Mouse (Mus musculus): ENCODE data around the gene Mcm3ap.

Gene Mcm3ap

GRCm38 (mm10) chr10:76481480-76481879, 12.8 kb downstream of the Mcm3ap start:
- no peak for TF ChIP-seq CTCF (conservative IDR thresholded peaks at IDR 0.05; ENCODE audit: low read length)
- no peak for TF ChIP-seq NANOG (IDR thresholded peaks at IDR 0.05; ENCODE audit: borderline replicate concordance, low read length)
- no peak for TF ChIP-seq POU5F1 (IDR thresholded peaks at IDR 0.05; ENCODE audit: borderline replicate concordance, low read length)
- Histone ChIP-seq H3K36me3 (ENCODE audit: insufficient read depth, low read length) (peaks cover 97% of the 10 kb centered on the region), H3K4me3 (replicated peaks; ENCODE audit: low read length) (peak overlapping the region; percentile 67), H3K27me3 (ENCODE audit: insufficient read depth, low read length) (no peaks in the 10 kb centered on the region), H3K9me3 (ENCODE audit: low read length) (no peaks in the 10 kb centered on the region), H3K4me1 (replicated peaks; ENCODE audit: low read depth, low read length) (peaks cover 18% of the 10 kb centered on the region)

DNA sequence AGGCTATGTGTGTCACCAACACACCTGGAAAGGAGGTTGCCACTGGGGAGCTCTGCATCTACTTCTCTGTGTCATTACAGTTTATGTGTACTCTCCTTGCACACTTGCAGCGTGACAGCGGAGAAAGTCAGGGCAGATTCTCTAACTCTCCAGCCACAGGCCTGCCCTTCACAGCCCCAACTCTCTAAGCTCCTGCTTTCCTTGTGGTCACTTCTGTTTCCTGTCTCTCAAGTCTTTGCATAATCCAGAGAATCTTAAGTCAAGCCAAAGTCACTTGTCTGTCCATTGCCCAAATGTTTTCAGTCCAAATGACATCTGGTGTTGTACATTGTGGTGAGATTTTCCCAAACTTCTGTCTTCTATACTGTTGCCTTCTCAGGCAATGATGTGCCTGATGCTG, 17.6 kb downstream of the Mcm3ap start:
- no peak overlapping the region for H3K4me3 ChIP-seq (replicated peaks; ENCODE audit: low read length)
- TF ChIP-seq CTCF (conservative IDR thresholded peaks at IDR 0.05; ENCODE audit: low read length) (no peak), POU5F1 (IDR thresholded peaks at IDR 0.05; ENCODE audit: borderline replicate concordance, low read length) (no peak), NANOG (IDR thresholded peaks at IDR 0.05; ENCODE audit: borderline replicate concordance, low read length) (no peak)
- no peaks in the 10 kb centered on the region for H3K27me3 ChIP-seq (ENCODE audit: insufficient read depth, low read length)
- no peaks in the 10 kb centered on the region for H3K9me3 ChIP-seq (ENCODE audit: low read length)
- H3K4me1 ChIP-seq (replicated peaks; ENCODE audit: low read depth, low read length) = peaks cover 16% of the 10 kb centered on the region
- H3K36me3 ChIP-seq (ENCODE audit: insufficient read depth, low read length) = peaks cover 99% of the 10 kb centered on the region

DNA sequence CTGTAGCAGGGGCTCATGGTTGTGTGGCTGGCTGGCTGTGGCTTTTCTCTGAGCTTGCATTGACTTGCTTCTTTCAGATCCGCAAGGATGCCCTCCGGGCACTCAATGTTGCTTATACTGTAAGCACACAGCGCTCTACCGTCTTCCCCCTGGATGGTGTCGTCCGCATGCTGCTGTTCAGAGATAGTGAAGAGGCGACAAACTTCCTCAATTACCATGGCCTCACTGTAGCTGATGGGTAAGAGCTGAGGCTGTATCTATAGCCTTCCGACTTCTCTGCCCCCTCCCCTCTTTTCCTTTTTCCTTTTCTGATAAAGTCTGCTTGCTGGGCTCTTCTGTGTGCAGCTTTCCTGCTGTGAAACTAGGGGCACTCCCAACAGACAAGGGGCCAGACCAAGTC, 19.5 kb downstream of the Mcm3ap start:
- no peak for TF ChIP-seq NANOG (IDR thresholded peaks at IDR 0.05; ENCODE audit: borderline replicate concordance, low read length)
- no peak for TF ChIP-seq CTCF (conservative IDR thresholded peaks at IDR 0.05; ENCODE audit: low read length)
- TF ChIP-seq POU5F1 (IDR thresholded peaks at IDR 0.05; ENCODE audit: borderline replicate concordance, low read length) = no peak
- no peaks in the 10 kb centered on the region for H3K9me3 ChIP-seq (ENCODE audit: low read length)
- no peak overlapping the region for H3K4me3 ChIP-seq (replicated peaks; ENCODE audit: low read length)
- peaks cover 96% of the 10 kb centered on the region for H3K36me3 ChIP-seq (ENCODE audit: insufficient read depth, low read length)
- H3K27me3 ChIP-seq (ENCODE audit: insufficient read depth, low read length) = no peaks in the 10 kb centered on the region
- H3K4me1 ChIP-seq (replicated peaks; ENCODE audit: low read depth, low read length) = peaks cover 8% of the 10 kb centered on the region

GRCm38 (mm10) chr10:76489205-76489604, 20.5 kb downstream of the Mcm3ap start:
- TF ChIP-seq POU5F1 (IDR thresholded peaks at IDR 0.05; ENCODE audit: borderline replicate concordance, low read length) = no peak
- TF ChIP-seq NANOG (IDR thresholded peaks at IDR 0.05; ENCODE audit: borderline replicate concordance, low read length) = no peak
- TF ChIP-seq CTCF (conservative IDR thresholded peaks at IDR 0.05; ENCODE audit: low read length) = no peak
- Histone ChIP-seq H3K27me3 (ENCODE audit: insufficient read depth, low read length) (no peaks in the 10 kb centered on the region), H3K4me1 (replicated peaks; ENCODE audit: low read depth, low read length) (peaks cover 8% of the 10 kb centered on the region), H3K36me3 (ENCODE audit: insufficient read depth, low read length) (peaks cover 96% of the 10 kb centered on the region), H3K9me3 (ENCODE audit: low read length) (no peaks in the 10 kb centered on the region), H3K4me3 (replicated peaks; ENCODE audit: low read length) (no peak overlapping the region)

- TF ChIP-seq CTCF (conservative IDR thresholded peaks at IDR 0.05; ENCODE audit: low read length) = no peak
- no peak for TF ChIP-seq NANOG (IDR thresholded peaks at IDR 0.05; ENCODE audit: borderline replicate concordance, low read length)
- no peak for TF ChIP-seq POU5F1 (IDR thresholded peaks at IDR 0.05; ENCODE audit: borderline replicate concordance, low read length)
- Histone ChIP-seq H3K36me3 (ENCODE audit: insufficient read depth, low read length) (peaks cover 92% of the 10 kb centered on the region), H3K9me3 (ENCODE audit: low read length) (no peaks in the 10 kb centered on the region), H3K27me3 (ENCODE audit: insufficient read depth, low read length) (no peaks in the 10 kb centered on the region), H3K4me1 (replicated peaks; ENCODE audit: low read depth, low read length) (peaks cover 8% of the 10 kb centered on the region), H3K4me3 (replicated peaks; ENCODE audit: low read length) (no peak overlapping the region)
Observed at GRCm38 (mm10) chr10:76493527-76493926, 24.8 kb downstream of the Mcm3ap start.

GRCm38 (mm10) chr10:76495501-76495900, 26.8 kb downstream of the Mcm3ap start:
- TF ChIP-seq CTCF (conservative IDR thresholded peaks at IDR 0.05; ENCODE audit: low read length) (no peak), POU5F1 (IDR thresholded peaks at IDR 0.05; ENCODE audit: borderline replicate concordance, low read length) (no peak), NANOG (IDR thresholded peaks at IDR 0.05; ENCODE audit: borderline replicate concordance, low read length) (no peak)
- Histone ChIP-seq H3K27me3 (ENCODE audit: insufficient read depth, low read length) (no peaks in the 10 kb centered on the region), H3K4me3 (replicated peaks; ENCODE audit: low read length) (no peak overlapping the region), H3K4me1 (replicated peaks; ENCODE audit: low read depth, low read length) (peaks cover 8% of the 10 kb centered on the region), H3K36me3 (ENCODE audit: insufficient read depth, low read length) (peaks cover 92% of the 10 kb centered on the region), H3K9me3 (ENCODE audit: low read length) (no peaks in the 10 kb centered on the region)

DNA sequence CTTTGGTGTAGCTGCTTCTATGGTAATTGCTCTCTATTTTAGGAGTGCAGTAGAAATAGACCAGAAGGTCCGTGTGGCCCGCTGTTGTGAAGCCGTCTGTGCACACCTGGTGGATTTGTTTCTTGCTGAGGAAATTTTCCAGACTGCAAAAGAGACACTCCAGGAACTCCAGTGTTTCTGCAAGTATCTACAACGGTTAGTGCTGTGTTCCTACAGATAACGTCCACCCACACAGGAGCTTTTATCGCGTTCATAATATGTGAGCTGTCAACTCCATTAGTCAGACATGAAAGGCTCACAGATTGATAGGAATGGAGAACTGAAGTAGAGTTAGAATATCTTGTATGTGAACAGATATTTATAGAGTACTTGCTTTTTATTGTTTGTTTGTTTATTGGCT, 27.6 kb downstream of the Mcm3ap start:
- Histone ChIP-seq H3K4me3 (replicated peaks; ENCODE audit: low read length) (no peak overlapping the region), H3K4me1 (replicated peaks; ENCODE audit: low read depth, low read length) (peaks cover 5% of the 10 kb centered on the region), H3K9me3 (ENCODE audit: low read length) (no peaks in the 10 kb centered on the region), H3K36me3 (ENCODE audit: insufficient read depth, low read length) (peaks cover 92% of the 10 kb centered on the region), H3K27me3 (ENCODE audit: insufficient read depth, low read length) (no peaks in the 10 kb centered on the region)
- TF ChIP-seq NANOG (IDR thresholded peaks at IDR 0.05; ENCODE audit: borderline replicate concordance, low read length) (no peak), CTCF (conservative IDR thresholded peaks at IDR 0.05; ENCODE audit: low read length) (no peak), POU5F1 (IDR thresholded peaks at IDR 0.05; ENCODE audit: borderline replicate concordance, low read length) (no peak)

DNA sequence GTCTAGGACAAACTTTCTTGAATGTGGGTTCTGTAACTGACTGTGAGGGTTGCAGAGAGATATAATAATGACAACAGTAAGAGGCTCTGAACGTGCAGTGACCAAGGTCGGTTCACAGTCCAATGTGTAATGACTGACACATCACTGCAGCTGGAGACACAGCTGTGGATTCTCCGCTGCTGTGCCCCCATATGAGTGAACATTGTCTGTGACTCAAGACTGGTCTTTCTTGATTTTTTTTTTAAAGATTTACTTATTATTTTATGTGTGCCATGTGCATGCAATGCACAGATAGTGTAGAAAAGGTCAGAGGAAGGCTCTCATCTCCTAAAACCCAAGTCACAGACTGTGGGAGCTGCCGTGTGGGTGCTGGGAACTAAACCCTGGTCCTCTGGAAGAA, 28.8 kb downstream of the Mcm3ap start:
- no peak for TF ChIP-seq NANOG (IDR thresholded peaks at IDR 0.05; ENCODE audit: borderline replicate concordance, low read length)
- Histone ChIP-seq H3K4me1 (replicated peaks; ENCODE audit: low read depth, low read length) (peaks cover 4% of the 10 kb centered on the region), H3K27me3 (ENCODE audit: insufficient read depth, low read length) (no peaks in the 10 kb centered on the region), H3K9me3 (ENCODE audit: low read length) (no peaks in the 10 kb centered on the region), H3K4me3 (replicated peaks; ENCODE audit: low read length) (no peak overlapping the region), H3K36me3 (ENCODE audit: insufficient read depth, low read length) (peaks cover 95% of the 10 kb centered on the region)

- H3K36me3 ChIP-seq (ENCODE audit: insufficient read depth, low read length) = peaks cover 96% of the 10 kb centered on the region
- TF ChIP-seq CTCF (conservative IDR thresholded peaks at IDR 0.05; ENCODE audit: low read length) (no peak), NANOG (IDR thresholded peaks at IDR 0.05; ENCODE audit: borderline replicate concordance, low read length) (no peak), POU5F1 (IDR thresholded peaks at IDR 0.05; ENCODE audit: borderline replicate concordance, low read length) (no peak)
- H3K4me3 ChIP-seq (replicated peaks; ENCODE audit: low read length) = no peak overlapping the region
- H3K9me3 ChIP-seq (ENCODE audit: low read length) = no peaks in the 10 kb centered on the region
- no peaks in the 10 kb centered on the region for H3K27me3 ChIP-seq (ENCODE audit: insufficient read depth, low read length)
- H3K4me1 ChIP-seq (replicated peaks; ENCODE audit: low read depth, low read length) = no peaks in the 10 kb centered on the region
Observed at GRCm38 (mm10) chr10:76504271-76504943, 35.7 kb downstream of the Mcm3ap start.
